Mouse (Mus musculus) MEL (cell line): ENCODE data around the gene Zmynd11.

Experiments used
- CHD1 ChIP-seq: IDR thresholded peaks from 2 replicates; pipeline ENCODE4 v1.6.1; 2012; ENCODE audit warnings: low read depth, mild to moderate bottlenecking, inconsistent platforms, low read length, improper control_type of control experiment
- CTCF ChIP-seq, 3 experiments: IDR thresholded peaks in 2 of 3; conservative IDR thresholded peaks in 1 of 3; 2 replicates each; pipeline ENCODE4 v1.5.1; 2011 to 2012; ENCODE audit warnings: low read length in 3 of 3, low read depth in 2 of 3, mild to moderate bottlenecking in 2 of 3, improper control_type of control experiment in 1 of 3, inconsistent platforms in 1 of 3, mixed read lengths in 1 of 3, moderate library complexity in 1 of 3; ENCODE audit not compliant: control insufficient read depth in 1 of 3, insufficient read depth in 1 of 3, poor library complexity in 1 of 3, severe bottlenecking in 1 of 3
- E2F4 ChIP-seq: IDR thresholded peaks from 2 replicates; pipeline ENCODE4 v1.6.1; 2011; ENCODE audit warnings: low read depth, low read length, improper control_type of control experiment, borderline replicate concordance
- ETS1 ChIP-seq: IDR thresholded peaks from 2 replicates; pipeline ENCODE4 v1.6.1; 2012; ENCODE audit warnings: low read depth, mild to moderate bottlenecking, inconsistent platforms, low read length, improper control_type of control experiment, moderate library complexity
- MAX ChIP-seq: IDR thresholded peaks from 2 replicates; pipeline ENCODE4 v1.6.1; 2011; ENCODE audit warnings: low read length, improper control_type of control experiment
- NELFE ChIP-seq: IDR thresholded peaks from 2 replicates; pipeline ENCODE4 v1.6.1; 2011; ENCODE audit warnings: low read depth, low read length, improper control_type of control experiment
- POLR2A ChIP-seq, 2 experiments: IDR thresholded peaks; 2 replicates each; pipeline ENCODE4 v1.6.1; 2011 to 2012; ENCODE audit warnings: low read length in 2 of 2, mild to moderate bottlenecking in 2 of 2, control low read depth in 1 of 2, improper control_type of control experiment in 1 of 2, low read depth in 1 of 2, moderate library complexity in 1 of 2; ENCODE audit not compliant: control insufficient read depth in 1 of 2, insufficient read depth in 1 of 2, poor library complexity in 1 of 2
- POLR2AphosphoS5 ChIP-seq: IDR thresholded peaks from 2 replicates; pipeline ENCODE4 v1.6.1; 2012; ENCODE audit warnings: low read depth, borderline replicate concordance, mild to moderate bottlenecking, inconsistent platforms, low read length, moderate library complexity, mixed read lengths
- SMC3 ChIP-seq: IDR thresholded peaks from 2 replicates; pipeline ENCODE4 v1.6.1; 2011; ENCODE audit warnings: low read depth, low read length, improper control_type of control experiment
- TBP ChIP-seq: IDR thresholded peaks from 2 replicates; pipeline ENCODE4 v1.8.0; 2011; ENCODE audit warnings: low read depth, low read length, improper control_type of control experiment
- TCF12 ChIP-seq: IDR thresholded peaks from 2 replicates; pipeline ENCODE4 v1.6.1; 2014; ENCODE audit warnings: low read depth, mild to moderate bottlenecking, inconsistent platforms, low read length, improper control_type of control experiment, moderate library complexity
- USF1 ChIP-seq: IDR thresholded peaks from 2 replicates; pipeline ENCODE4 v1.6.1; 2014; ENCODE audit warnings: low read depth, mild to moderate bottlenecking, inconsistent platforms, low read length, improper control_type of control experiment, moderate library complexity
- ZKSCAN1 ChIP-seq: IDR thresholded peaks from 2 replicates; pipeline ENCODE4 v1.6.1; 2012; ENCODE audit warnings: low read depth, mild to moderate bottlenecking, inconsistent platforms, low read length, improper control_type of control experiment, moderate library complexity

DNA sequence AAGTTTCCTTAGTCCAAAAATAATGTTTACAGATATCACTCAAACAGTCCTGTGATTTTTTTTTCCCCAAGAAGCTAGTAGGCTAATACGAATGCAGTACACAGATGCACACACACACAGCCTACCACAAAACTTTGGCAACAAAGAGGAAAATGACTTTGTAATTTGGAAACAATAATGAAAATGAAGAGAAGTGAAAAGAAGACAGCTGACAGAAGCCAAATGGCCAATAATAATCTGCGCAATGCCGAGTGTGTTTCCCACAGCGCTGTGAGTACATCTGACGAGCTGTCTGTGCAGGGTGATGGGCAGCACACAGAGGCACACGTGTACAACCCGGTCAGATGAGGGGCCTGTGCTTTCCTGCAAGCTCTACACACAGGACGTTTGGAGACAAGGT, 58.4 kb downstream of the Zmynd11 start:
- no peak for TF ChIP-seq POLR2A (IDR thresholded peaks at IDR 0.05; ENCODE audit: control insufficient read depth in 1 of 2, insufficient read depth in 1 of 2, low read depth in 1 of 2, low read length in 2 of 2, poor library complexity in 1 of 2)
- no peak for TF ChIP-seq TBP
- TF ChIP-seq CTCF (IDR thresholded peaks at IDR 0.05 in 2 of 3, conservative IDR thresholded peaks at IDR 0.05 in 1 of 3; ENCODE audit: control insufficient read depth in 1 of 3, insufficient read depth in 1 of 3, low read depth in 2 of 3, low read length in 3 of 3, poor library complexity in 1 of 3, severe bottlenecking in 1 of 3): no peak
- no peak for TF ChIP-seq SMC3
- TF ChIP-seq NELFE: no peak
- no peak for TF ChIP-seq MAX
- no peak for TF ChIP-seq ETS1
- no peak for TF ChIP-seq USF1
- no peak for TF ChIP-seq ZKSCAN1
- no peak for TF ChIP-seq TCF12
- no peak for TF ChIP-seq POLR2AphosphoS5
- TF ChIP-seq CHD1: no peak
- no peak for TF ChIP-seq E2F4
